Mouse (Mus musculus) midbrain, embryonic 13.5 days (tissue): ENCODE measurements around the gene Ckm. TPM values are rescaled to one million over a fixed set of nuclear protein-coding genes. Genes with fewer than 3 reads are reported as not detected.

Experiments
- ATAC-seq: fragments of 200-750 bp; cut with Nextera tagmentation; 2 replicates; pipeline ENCODE4 v1.8.0; 2017; ENCODE audit warnings: mild to moderate bottlenecking, moderate TSS enrichment, moderate library complexity
- H3K27ac ChIP-seq: fragments of 300-500 bp; sonication (generic); 2 replicates; pipeline ENCODE4 v1.5.1; 2015; ENCODE audit warnings: inconsistent platforms, mild to moderate bottlenecking, moderate library complexity
- H3K27me3 ChIP-seq: fragments of 300-500 bp; sonication (generic); 2 replicates; pipeline ENCODE4 v1.6.1; 2015; ENCODE audit warnings: mild to moderate bottlenecking, inconsistent platforms
- H3K36me3 ChIP-seq: fragments of 300-500 bp; sonication (generic); 2 replicates; pipeline ENCODE4 v1.6.1; 2015; ENCODE audit warnings: mild to moderate bottlenecking, inconsistent platforms
- H3K4me1 ChIP-seq: fragments of 300-500 bp; sonication (generic); replicated peaks from 2 replicates; pipeline ENCODE4 v1.6.1; 2015; ENCODE audit warnings: inconsistent platforms
- H3K4me2 ChIP-seq: fragments of 300-500 bp; sonication (generic); replicated peaks from 2 replicates; pipeline ENCODE4 v1.6.1; 2015; ENCODE audit warnings: moderate library complexity, mild to moderate bottlenecking, inconsistent platforms
- H3K4me3 ChIP-seq: fragments of 300-500 bp; sonication (generic); replicated peaks from 2 replicates; pipeline ENCODE4 v1.5.1; 2015; ENCODE audit warnings: mild to moderate bottlenecking, inconsistent platforms
- H3K9ac ChIP-seq: fragments of 300-500 bp; sonication (generic); replicated peaks from 2 replicates; pipeline ENCODE4 v1.6.1; 2015; ENCODE audit warnings: mild to moderate bottlenecking, inconsistent platforms
- H3K9me3 ChIP-seq: fragments of 300-500 bp; sonication (generic); 2 replicates; pipeline ENCODE4 v1.6.1; 2016; ENCODE audit warnings: mild to moderate bottlenecking, inconsistent platforms
- WGBS: fragments of 180-500 bp; shearing (Covaris S2); methylation state at CpG from one replicate; pipeline ENCODE4 v1.1.7; 2015; 5-methylcytosine and 5-hydroxymethylcytosine counted together
- polyA plus RNA-seq: library from polyadenylated mRNA; unstranded; fragments of >200 nt; fragmentation: Nextera tagmentation; extraction: Ambion mirVana; gene quantifications from 2 replicates; pipeline ENCODE4 v1.2.1, GENCODE M21; 2015

Gene Ckm
- polyA plus RNA-seq, result 0.07 TPM in 1 of 2 replicates, not detected in the other

DNA sequence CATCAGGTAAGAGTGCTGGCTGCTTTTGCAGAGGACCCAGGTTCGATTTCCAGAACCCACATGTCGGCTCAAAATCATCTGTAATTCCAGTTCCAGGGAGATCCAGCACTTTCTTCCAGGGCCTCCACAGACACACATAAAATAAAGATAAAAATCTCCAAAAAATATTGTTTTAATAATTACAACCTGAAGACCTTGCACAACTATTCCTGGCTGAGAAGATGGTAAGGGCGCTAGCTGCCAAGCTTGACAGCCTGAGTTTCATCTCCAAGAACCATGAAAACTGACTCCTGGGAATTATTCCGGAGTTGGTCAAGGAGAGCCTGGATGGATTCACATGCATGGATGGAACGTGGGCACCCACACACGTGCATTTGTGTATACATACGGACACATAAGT, at the start of gene Ckm:
TSS of gene Ckm (plus strand) at position 301 of the 400 bp plus-strand sequence.
- Histone ChIP-seq H3K4me3 (peak within 1 kb of the TSS; percentile 51), H3K27ac (no peak within 1 kb of the TSS), H3K27me3 (peaks cover 66% of the 10 kb centered on the region), H3K4me1 (peaks cover 15% of the 10 kb centered on the region), H3K9me3 (no peaks in the 10 kb centered on the region), H3K36me3 (no peaks in the 10 kb centered on the region), H3K9ac (peak within 1 kb of the TSS; percentile 68), H3K4me2 (peak within 1 kb of the TSS; percentile 89)
- 56% methylated on average over 7 of the region's 7 CpGs for WGBS
- ATAC-seq, result no peak

DNA sequence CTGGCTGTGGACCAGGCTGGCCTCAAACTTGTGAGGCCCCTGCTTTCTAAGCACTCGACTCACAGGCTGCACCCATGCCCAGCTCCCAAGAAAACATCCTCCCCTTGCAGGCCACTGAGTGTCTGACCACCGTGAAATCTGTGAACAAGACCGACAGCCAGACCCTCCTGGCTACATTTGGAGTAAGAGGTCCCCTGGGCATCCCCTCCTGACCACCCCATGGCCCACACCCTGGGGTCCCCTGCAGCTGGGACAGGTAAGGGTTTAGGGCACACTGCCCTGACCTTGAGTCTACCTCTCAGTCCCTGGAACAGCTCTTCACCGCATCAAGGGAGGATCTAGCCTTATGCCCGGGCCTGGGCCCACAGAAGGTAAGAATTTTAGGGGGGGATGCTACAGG, 49.6 kb upstream of the Ckm start:
- Histone ChIP-seq H3K4me3 (no peak overlapping the region), H3K4me2 (no peak overlapping the region), H3K4me1 (peaks cover 13% of the 10 kb centered on the region), H3K27ac (no peak overlapping the region), H3K36me3 (peaks cover 64% of the 10 kb centered on the region), H3K27me3 (no peaks in the 10 kb centered on the region), H3K9me3 (no peaks in the 10 kb centered on the region), H3K9ac (no peak overlapping the region)
- WGBS, result 89% methylated on average over 5 of the region's 5 CpGs
- no peak for ATAC-seq

DNA sequence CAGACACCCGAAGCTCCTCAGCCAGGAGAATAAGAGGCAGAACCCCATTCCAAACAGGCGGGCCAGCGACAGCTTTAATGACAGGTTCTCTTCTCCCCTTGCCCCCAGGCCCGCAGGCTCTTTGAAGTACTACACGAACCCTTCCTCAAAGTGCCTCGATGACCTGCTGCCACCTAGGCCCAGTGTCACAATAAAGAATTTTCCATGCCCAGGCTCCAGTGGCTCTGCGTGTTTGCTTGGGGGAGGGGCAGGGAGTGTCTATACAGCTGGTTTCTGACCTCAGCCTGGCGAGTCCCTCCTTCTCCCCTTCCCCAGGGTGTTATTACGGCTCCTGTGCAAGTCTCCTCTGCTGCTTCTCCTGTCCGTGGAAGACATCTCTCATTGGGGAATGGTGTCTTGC, 48.3 kb upstream of the Ckm start:
- ATAC-seq, result no peak
- Histone ChIP-seq H3K9me3 (no peaks in the 10 kb centered on the region), H3K4me2 (no peak overlapping the region), H3K27me3 (no peaks in the 10 kb centered on the region), H3K36me3 (peaks cover 53% of the 10 kb centered on the region), H3K4me1 (peaks cover 26% of the 10 kb centered on the region), H3K27ac (no peak overlapping the region), H3K9ac (no peak overlapping the region), H3K4me3 (no peak overlapping the region)
- 78% methylated on average over 10 of the region's 10 CpGs for WGBS

DNA sequence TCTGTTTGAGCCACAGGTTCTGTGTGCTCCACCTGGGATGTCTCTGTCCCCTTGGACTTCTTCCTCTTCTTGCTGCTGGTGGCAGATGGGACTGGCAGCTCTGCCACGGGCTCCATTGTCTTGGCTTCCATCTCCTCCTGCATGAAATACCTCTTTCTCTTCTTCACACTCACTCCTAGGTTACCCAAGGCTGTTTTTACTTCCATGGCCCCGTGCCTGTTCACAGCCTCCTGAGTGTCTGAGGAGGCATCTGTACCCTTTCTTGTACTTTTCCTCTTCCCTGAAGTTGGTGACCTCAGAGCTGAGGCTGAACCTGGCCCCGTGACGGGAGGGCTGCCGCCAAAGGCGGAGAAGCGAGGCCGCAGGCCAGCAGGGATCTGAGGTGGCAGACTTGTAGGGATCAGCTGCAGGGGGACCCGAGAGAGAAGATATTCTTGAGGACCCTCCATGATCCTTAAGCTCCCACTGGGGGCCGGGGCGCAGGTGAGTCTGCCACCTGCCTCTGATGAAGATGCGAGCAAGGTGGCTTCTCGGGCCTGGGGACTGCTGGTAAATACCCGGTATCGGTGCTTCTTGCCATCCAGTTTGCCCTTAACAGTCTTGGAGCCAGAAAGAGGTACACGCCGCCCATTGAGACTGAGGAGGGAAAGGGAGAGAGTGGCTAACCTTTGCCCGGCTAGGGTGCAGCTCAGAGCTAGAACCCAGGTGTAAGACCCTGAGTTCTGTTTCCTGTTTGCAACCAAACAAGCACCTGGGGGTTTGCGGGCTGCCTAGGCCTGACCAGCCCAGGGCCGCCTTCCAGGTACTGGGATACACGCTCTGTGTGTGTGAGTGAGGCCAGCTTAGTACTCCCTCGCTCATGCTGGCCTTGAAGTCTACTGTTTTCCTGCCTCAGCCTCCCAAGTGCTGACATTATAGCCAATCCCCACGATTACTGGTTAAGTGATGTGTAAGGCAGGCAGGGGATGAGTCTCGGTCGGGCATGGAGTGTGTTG, 46.9 kb upstream of the Ckm start:
- Histone ChIP-seq H3K27me3 (0 out of 2 replicates have a peak, but pooled peaks cover 9% of the 10 kb centered on the region), H3K9ac (peak overlapping the region; percentile 39; the same call in 1 of the 2 replicates), H3K4me2 (peak overlapping the region; percentile 98), H3K27ac (no peak overlapping the region), H3K36me3 (peaks cover 41% of the 10 kb centered on the region), H3K4me1 (peaks cover 40% of the 10 kb centered on the region), H3K4me3 (peak overlapping the region; percentile 74; the same call in 1 of the 2 replicates), H3K9me3 (no peaks in the 10 kb centered on the region)
- no peak for ATAC-seq
- 92% methylated on average over 25 of the region's 25 CpGs for WGBS

DNA sequence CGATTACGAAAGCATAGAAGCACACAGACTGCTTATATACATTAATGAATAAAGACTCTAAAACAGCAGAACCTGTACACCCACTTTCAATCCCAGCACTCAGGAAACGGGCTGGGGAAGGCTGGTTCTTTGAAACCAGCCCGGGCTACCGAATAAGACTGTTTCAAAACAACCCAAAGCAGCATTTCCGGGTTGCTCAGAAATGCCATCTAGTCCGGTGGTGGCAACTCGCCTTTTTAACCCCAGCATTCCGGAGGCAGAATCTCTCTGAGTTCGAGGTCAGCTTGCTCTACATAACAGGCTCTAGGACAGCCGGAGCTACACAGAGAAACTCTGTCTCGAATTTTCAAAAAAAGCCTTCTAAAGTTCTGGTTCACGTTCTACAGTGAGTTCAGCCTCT, 45.9 kb upstream of the Ckm start:
- peaks cover 11% of the 10 kb centered on the region; the same call in 1 of the 2 replicates for H3K27me3 ChIP-seq
- H3K27ac ChIP-seq, result no peak overlapping the region
- WGBS, result 25% methylated on average over 13 of the region's 13 CpGs
- H3K4me1 ChIP-seq, result peaks cover 41% of the 10 kb centered on the region
- peak overlapping the region; percentile 98 for H3K4me2 ChIP-seq
- H3K9me3 ChIP-seq, result no peaks in the 10 kb centered on the region
- ATAC-seq, result no peak
- peak overlapping the region; percentile 74 for H3K4me3 ChIP-seq
- H3K36me3 ChIP-seq, result peaks cover 31% of the 10 kb centered on the region
- H3K9ac ChIP-seq, result peak overlapping the region; percentile 76

DNA sequence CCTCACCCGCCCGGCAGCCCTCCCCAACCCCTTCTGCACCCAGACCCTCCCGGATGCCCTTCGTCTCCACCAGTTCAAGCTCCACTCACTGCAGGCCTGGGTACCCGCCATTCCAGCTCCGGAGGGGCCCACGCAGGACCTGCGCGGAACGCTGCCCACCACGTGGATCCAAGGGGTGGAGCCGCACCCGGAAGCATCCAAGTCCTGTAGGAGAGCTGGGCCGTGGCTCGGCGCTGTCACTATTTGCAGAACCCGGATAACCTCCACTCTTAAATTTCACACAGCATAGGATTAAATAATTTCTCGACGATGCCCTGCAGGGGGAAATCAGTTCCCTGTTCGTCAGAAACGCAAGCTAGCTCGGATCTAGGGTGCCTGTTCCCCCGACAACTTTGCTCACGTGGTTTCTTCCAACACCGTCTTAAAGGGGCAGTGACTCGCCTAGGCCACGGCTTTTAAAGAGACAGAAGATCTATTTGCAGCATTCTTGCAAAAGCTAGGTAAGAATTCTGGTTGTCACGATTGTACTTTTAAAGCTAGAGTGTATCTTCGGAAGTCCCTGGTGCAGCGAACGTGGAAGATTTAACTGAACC, 45.2 kb upstream of the Ckm start, which contains the start of the genes Cd3eap and Ppp1r13l:
TSS of gene Cd3eap (minus strand) at position 185 of the 593 bp plus-strand sequence.
TSS of gene Ppp1r13l (plus strand) at position 451 of the 593 bp plus-strand sequence.
- Histone ChIP-seq H3K27me3 (peaks cover 11% of the 10 kb centered on the region; the same call in 1 of the 2 replicates), H3K27ac (no peak within 1 kb of the TSS; the same call in 1 of the 2 replicates), H3K4me1 (peaks cover 41% of the 10 kb centered on the region), H3K9me3 (no peaks in the 10 kb centered on the region), H3K4me3 (peak within 1 kb of the TSS; percentile 74), H3K9ac (peak within 1 kb of the TSS; percentile 76), H3K4me2 (peak within 1 kb of the TSS; percentile 98), H3K36me3 (peaks cover 25% of the 10 kb centered on the region)
- 1% methylated on average over 31 of the region's 31 CpGs for WGBS
- ATAC-seq, result peak; percentile 83

DNA sequence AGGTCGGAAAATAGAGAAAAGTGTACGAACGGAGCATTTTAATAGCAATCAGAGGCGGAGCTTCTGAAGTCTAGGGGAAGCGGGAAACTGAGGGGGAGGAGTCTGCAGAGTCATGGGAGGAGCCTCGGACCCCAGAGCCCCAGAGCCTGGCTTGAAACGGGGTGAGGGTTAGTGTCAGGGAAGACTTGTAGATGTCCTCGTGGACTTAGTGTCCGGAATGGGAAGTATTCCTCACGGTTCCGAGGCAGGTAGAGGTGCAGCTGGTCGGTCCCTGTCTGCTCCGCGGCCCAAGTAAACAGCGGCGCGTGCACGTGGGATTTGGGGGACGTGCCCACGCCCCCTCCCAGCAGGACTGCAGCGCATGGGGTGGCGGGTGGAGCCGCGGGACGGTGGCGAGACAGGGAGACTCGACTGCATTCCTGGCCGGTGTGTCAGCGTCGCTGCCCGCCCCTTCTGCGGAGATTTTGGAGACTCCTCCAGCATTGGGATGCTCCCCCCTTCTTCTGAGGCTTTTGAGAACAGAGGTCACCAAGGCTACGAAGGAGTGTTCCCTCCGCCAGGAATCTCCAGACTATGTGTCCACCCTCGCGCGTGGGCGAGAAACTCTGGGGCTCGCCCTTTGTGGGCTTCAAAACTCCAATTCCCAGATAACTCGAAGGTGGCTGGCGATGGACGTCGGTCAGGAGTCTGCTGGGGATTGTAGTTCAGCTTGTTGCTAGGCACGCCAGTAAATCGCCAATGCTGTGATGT, 44.5 kb upstream of the Ckm start:
- peak overlapping the region; percentile 76 for H3K9ac ChIP-seq
- H3K36me3 ChIP-seq, result peaks cover 18% of the 10 kb centered on the region
- ATAC-seq, result peak; percentile 43
- H3K4me1 ChIP-seq, result peaks cover 41% of the 10 kb centered on the region
- peaks cover 11% of the 10 kb centered on the region; the same call in 1 of the 2 replicates for H3K27me3 ChIP-seq
- H3K9me3 ChIP-seq, result no peaks in the 10 kb centered on the region
- WGBS, result under 1% methylated on average over 45 of the region's 45 CpGs
- peak overlapping the region; percentile 98 for H3K4me2 ChIP-seq
- no peak overlapping the region; the same call in 1 of the 2 replicates for H3K27ac ChIP-seq
- peak overlapping the region; percentile 74 for H3K4me3 ChIP-seq

DNA sequence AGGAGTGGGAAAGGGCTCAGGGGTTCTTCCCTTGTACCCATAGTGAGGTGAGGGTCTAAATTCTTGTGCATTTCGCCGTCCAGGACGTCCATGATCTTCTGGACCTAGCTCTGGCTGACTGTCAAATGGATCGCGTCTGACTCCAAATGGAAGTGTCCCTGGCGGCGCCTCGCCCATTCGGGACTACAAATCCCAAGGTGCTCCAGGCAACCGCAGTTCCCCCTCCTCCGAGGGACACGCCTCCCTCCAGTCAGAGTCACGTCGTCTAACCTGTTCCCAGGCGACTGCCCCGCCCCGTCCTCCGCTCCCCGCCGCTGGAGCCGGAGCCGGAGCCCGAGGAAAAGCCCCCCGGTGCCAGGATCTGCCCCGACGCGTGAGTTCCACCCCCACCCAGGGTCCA, 43.6 kb upstream of the Ckm start:
- Histone ChIP-seq H3K27ac (no peak overlapping the region), H3K9ac (peak overlapping the region; percentile 30), H3K4me3 (peak overlapping the region; percentile 74), H3K4me1 (peaks cover 41% of the 10 kb centered on the region), H3K4me2 (peak overlapping the region; percentile 98), H3K27me3 (peaks cover 11% of the 10 kb centered on the region; the same call in 1 of the 2 replicates), H3K36me3 (peaks cover 12% of the 10 kb centered on the region), H3K9me3 (no peaks in the 10 kb centered on the region)
- under 1% methylated on average over 27 of the region's 27 CpGs for WGBS
- peak; percentile 48 for ATAC-seq

DNA sequence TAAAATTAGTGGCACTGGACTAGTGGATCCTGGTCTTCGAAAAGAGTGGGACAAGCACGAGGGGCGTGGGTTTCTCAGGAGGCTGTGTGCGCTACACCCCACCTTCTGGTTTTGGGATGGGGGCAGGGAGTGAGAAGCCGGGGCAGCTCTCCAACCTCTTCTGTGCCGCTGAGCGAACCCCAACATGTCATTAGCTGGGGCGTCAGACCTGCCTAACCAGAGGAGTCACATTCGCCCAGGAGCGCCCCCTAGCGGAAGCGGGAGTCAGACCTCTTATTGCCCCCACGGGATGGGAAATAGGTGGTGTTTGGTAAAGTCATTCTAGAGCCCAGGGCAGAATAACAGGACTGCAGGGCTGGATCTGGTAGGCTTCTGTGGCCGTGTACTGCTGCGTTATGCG, 42.9 kb upstream of the Ckm start:
- peak overlapping the region; percentile 74 for H3K4me3 ChIP-seq
- peak overlapping the region; percentile 30; the same call in 1 of the 2 replicates for H3K9ac ChIP-seq
- peak overlapping the region; percentile 35; the same call in 1 of the 2 replicates for H3K27ac ChIP-seq
- H3K9me3 ChIP-seq, result no peaks in the 10 kb centered on the region
- H3K4me1 ChIP-seq, result peaks cover 41% of the 10 kb centered on the region
- peaks cover 5% of the 10 kb centered on the region; the same call in 1 of the 2 replicates for H3K36me3 ChIP-seq
- H3K27me3 ChIP-seq, result peaks cover 11% of the 10 kb centered on the region; the same call in 1 of the 2 replicates
- 15% methylated on average over 16 of the region's 16 CpGs for WGBS
- peak overlapping the region; percentile 98 for H3K4me2 ChIP-seq
- no peak for ATAC-seq

DNA sequence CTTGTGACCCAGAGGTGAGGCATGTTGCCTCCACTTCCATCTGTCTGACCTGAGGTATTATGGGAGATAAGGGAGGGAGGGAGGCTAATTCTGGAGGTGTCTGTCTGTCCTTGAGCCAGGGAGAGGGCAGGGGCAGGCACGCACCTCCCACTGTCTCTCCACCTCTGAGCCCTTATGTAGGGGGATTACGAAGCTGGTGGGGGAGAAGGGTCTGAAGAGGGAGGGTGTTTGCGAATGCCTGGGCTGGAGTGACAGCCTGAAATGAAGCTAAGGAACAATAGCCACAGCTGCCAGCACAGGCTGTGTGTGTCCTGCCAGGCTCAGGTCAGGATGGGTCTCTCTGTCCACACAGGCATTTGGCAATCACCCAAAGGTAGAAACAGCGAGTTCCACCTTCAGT, 42.3 kb upstream of the Ckm start:
- peak overlapping the region; percentile 98 for H3K4me2 ChIP-seq
- no peak for ATAC-seq

DNA sequence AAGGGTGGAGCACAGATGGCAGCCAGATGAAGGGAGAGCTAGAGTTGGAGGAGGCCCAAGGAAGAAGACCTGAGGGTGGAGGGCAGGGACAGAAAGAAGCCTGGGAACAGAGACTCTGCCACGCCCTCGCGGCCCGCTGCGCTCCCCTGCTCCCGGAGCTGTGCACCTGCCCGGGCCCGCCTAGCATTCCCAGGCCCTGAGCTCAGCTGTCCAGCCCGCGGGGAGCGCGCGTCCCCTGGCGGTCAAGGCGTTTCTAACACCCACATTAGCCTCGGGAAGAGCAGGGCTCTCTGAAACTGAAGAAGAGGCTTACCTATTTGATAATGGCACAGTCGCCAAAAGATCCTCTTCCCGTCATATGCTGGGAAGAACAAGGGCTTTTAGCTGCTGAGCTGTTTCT, 40.7 kb upstream of the Ckm start:
- Histone ChIP-seq H3K36me3 (no peaks in the 10 kb centered on the region), H3K4me3 (no peak overlapping the region), H3K27ac (no peak overlapping the region), H3K4me2 (no peak overlapping the region), H3K27me3 (peaks cover 19% of the 10 kb centered on the region), H3K9ac (no peak overlapping the region), H3K4me1 (peaks cover 31% of the 10 kb centered on the region), H3K9me3 (no peaks in the 10 kb centered on the region)
- 2% methylated on average over 18 of the region's 18 CpGs for WGBS
- ATAC-seq, result no peak

More for the DNA sequence above, 42.3 kb upstream of the Ckm start:
- Histone ChIP-seq H3K27ac (peak overlapping the region; percentile 35; the same call in 1 of the 2 replicates), H3K9ac (peak overlapping the region; percentile 2; the same call in 1 of the 2 replicates), H3K4me3 (peak overlapping the region; percentile 74), H3K9me3 (no peaks in the 10 kb centered on the region), H3K4me1 (peaks cover 41% of the 10 kb centered on the region), H3K27me3 (peaks cover 11% of the 10 kb centered on the region; the same call in 1 of the 2 replicates), H3K36me3 (peaks cover under 1% of the 10 kb centered on the region; the same call in 1 of the 2 replicates)
- WGBS, result 19% methylated on average over 4 of the region's 4 CpGs
